Mouse (Mus musculus) bone marrow, adult 2 months (tissue): ENCODE results near the gene Rgs10. TPM values are rescaled to one million over a fixed set of nuclear protein-coding genes. Genes with fewer than 3 reads are reported as not detected.

Source experiments
- H3K27ac ChIP-seq: fragments of 200-500 bp; 2 replicates; pipeline ENCODE4 v1.5.1; 2012; ENCODE audit warnings: low read depth, mild to moderate bottlenecking, control low read depth, inconsistent platforms, low read length; ENCODE audit not compliant: control insufficient read depth, poor library complexity, insufficient read depth
- H3K4me1 ChIP-seq: fragments of 200-500 bp; 2 replicates; pipeline ENCODE4 v1.6.1; 2011; ENCODE audit warnings: low read length; ENCODE audit not compliant: control insufficient read depth, insufficient read depth
- H3K4me3 ChIP-seq: fragments of 200-500 bp; replicated peaks from 2 replicates; pipeline ENCODE3; 2011; ENCODE audit warnings: mild to moderate bottlenecking, low read depth, low read length, control low read depth; ENCODE audit not compliant: control insufficient read depth
- CTCF ChIP-seq: fragments of 200-500 bp; IDR thresholded peaks from 2 replicates; pipeline ENCODE4 v1.5.1; 2011; ENCODE audit warnings: low read length, control low read depth; ENCODE audit not compliant: control insufficient read depth, insufficient read depth
- POLR2A ChIP-seq: fragments of 200-500 bp; IDR thresholded peaks from 2 replicates; pipeline ENCODE4 v1.6.1; 2011; ENCODE audit warnings: low read depth, mild to moderate bottlenecking, control low read depth, low read length, borderline replicate concordance; ENCODE audit not compliant: control insufficient read depth
- WGBS: fragments of 180-500 bp; shearing (Covaris S2); methylation state at CpG from one replicate; pipeline ENCODE4 v1.1.7; 2018; 5-methylcytosine and 5-hydroxymethylcytosine counted together
- polyA plus RNA-seq: library from polyadenylated mRNA; stranded (reverse); fragments of >200 nt; gene quantifications from 2 replicates; pipeline ENCODE4 v1.2.4, GENCODE M21; 2011; ENCODE audit warnings: low replicate concordance; ENCODE audit not compliant: missing spikeins, insufficient read depth, insufficient read length

Rgs10 gene
- polyA plus RNA-seq, 1 experiment: 118 TPM

- Histone ChIP-seq H3K27ac (no peak overlapping the region), H3K4me3 (no peak overlapping the region), H3K4me1 (peaks cover 1% of the 10 kb centered on the region; the same call in 1 of the 2 replicates)
- TF ChIP-seq CTCF (no peak), POLR2A (no peak)
- 80% methylated on average over 6 of the region's 6 CpGs for WGBS
These were observed 15.0 kb downstream of the Rgs10 start for GRCm38 (mm10) chr7:128403586-128403985.

DNA sequence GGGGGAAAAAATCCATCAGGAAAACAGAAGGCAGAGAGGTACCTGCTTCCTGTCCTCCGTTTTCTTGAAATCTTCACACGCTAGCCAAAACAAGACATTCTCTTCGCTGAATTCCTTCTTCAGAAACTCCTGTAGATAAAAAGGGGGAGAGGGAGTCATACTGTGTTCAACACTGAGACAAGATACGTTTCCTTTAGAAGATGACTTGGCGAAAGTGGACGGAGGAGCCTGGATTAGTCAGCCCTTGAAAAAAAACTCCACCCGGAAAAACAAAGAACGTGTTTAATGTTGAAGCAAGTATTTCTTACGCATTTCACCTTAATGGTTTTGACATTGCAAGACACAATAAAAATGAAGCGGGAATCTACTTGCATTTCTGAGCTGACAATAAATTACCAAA is 15.4 kb downstream of the Rgs10 start:
- H3K27ac ChIP-seq: no peak overlapping the region
- peaks cover 5% of the 10 kb centered on the region for H3K4me1 ChIP-seq
- TF ChIP-seq POLR2A (no peak), CTCF (no peak)
- H3K4me3 ChIP-seq: no peak overlapping the region
- 64% methylated on average over 10 of the region's 10 CpGs for WGBS

DNA sequence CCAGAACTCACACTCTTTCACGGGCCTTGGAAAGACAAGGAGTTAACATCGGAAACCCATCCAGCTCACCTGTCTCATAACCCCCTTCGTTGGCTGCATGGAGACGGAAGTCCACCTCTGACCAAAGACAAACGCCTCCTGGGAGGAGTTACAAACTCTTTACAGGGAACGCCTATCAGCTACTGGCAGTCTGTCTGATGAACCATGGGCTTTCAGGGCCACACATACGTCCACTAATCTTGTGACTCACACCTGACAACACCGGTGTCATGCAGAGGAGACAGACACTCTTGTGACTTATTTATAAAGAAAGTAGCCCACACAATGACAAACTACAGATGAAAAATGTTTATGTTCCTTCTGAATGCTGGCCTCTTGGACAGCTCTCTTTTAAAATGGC is 16.0 kb downstream of the Rgs10 start:
- WGBS: 80% methylated on average over 8 of the region's 8 CpGs
- Histone ChIP-seq H3K4me3 (no peak overlapping the region), H3K27ac (no peak overlapping the region), H3K4me1 (peaks cover 6% of the 10 kb centered on the region)
- no peak for TF ChIP-seq POLR2A
- no peak for TF ChIP-seq CTCF

- WGBS: 10% methylated on average over 4 of the region's 4 CpGs
- H3K4me3 ChIP-seq: no peak overlapping the region
- TF ChIP-seq CTCF (no peak), POLR2A (no peak)
- H3K4me1 ChIP-seq: peaks cover 8% of the 10 kb centered on the region
- H3K27ac ChIP-seq: no peak overlapping the region
These were observed 19.9 kb downstream of the Rgs10 start for GRCm38 (mm10) chr7:128398664-128399063.

- 62% methylated on average over 2 of the region's 2 CpGs for WGBS
- TF ChIP-seq CTCF (no peak), POLR2A (no peak)
- Histone ChIP-seq H3K4me1 (peaks cover 10% of the 10 kb centered on the region), H3K27ac (no peak overlapping the region), H3K4me3 (no peak overlapping the region)
These were observed 21.5 kb downstream of the Rgs10 start for GRCm38 (mm10) chr7:128397066-128397465.

DNA sequence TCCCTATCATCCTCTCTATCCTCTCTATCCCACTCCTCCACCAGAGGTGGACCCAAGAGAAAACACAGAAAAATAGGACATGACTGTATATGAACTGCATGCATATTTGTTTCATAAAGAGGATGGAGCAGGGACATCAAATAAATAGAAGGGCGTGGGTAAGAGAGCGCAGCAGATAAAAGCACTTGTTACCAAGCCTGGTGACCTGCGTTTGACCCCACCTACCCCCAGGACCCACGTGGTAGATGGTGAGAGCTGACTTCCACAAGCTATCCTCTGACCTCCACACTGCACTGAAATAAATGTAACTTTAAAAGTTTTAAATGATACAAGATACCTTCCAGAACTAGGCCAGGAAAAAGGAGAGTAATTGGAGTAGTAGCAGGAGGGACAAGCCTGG is 24.8 kb downstream of the Rgs10 start:
- 51% methylated on average over 4 of the region's 4 CpGs for WGBS
- TF ChIP-seq POLR2A (no peak), CTCF (no peak)
- H3K4me1 ChIP-seq: peaks cover 16% of the 10 kb centered on the region
- no peak overlapping the region for H3K4me3 ChIP-seq
- H3K27ac ChIP-seq: no peak overlapping the region

DNA sequence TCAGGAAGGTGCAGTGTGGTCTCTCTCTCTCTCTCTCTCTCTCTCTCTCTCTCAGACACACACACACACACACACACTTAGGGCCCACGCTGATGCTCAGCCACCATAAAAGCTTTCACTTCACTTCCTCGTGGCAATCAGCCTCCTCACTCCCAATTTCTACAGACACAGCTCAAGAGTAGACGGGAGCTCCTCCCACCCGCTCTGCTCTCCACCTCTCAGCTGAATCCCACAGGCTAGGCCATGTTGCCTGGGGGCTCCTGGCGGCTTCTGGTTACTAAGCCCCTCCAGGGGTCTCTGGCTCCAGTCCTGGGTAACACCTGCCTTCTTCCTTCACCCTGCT is 25.6 kb downstream of the Rgs10 start:
- peaks cover 11% of the 10 kb centered on the region for H3K4me1 ChIP-seq
- TF ChIP-seq POLR2A: no peak
- TF ChIP-seq CTCF: no peak
- 11% methylated on average over 5 of the region's 5 CpGs for WGBS
- H3K27ac ChIP-seq: peak overlapping the region; percentile 68
- H3K4me3 ChIP-seq: no peak overlapping the region

DNA sequence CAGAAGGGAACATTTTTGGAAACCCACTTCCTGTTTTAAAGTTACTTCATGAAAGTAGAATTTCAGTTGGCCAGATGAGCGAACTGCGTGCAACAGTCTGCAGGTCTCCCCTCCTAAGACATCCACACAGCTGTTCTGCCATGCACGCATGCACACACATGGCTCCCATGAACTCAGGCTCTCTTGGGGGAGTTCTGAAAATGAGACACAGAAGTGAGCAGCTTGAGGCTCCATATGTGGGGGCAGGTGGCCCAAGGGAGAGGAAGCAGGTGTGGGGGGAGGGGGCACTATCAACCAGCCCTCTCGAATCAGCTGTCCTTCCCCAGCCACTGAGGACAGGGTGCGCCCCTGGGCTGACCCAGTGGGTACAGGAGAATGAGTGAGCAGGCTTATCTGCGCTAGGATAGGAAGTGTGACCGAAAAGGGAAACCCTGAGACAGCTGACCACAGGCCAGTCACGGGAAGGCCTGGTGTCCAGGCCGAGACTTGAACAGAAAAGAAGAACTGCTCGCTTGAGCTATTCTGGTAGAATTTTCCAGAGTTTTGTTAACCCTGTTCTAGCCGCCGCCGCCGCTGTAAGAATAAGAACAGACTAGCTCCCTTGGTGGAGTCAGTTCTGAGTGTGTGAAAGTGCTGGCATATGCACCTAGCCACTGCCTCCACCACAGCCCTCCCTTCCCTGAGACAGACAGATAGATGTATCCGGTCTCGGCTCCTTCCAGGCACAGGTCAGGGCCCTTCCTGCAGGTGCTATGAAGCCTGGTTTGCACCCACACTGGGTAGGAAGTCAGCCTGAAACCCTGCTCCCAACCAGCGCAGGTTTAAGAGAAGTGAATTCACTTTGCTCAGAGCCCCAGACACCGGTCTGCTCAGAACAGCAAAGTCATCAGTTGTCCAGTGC is 26.2 kb downstream of the Rgs10 start:
- Histone ChIP-seq H3K4me1 (peaks cover 11% of the 10 kb centered on the region), H3K27ac (peak overlapping the region; percentile 68), H3K4me3 (no peak overlapping the region)
- WGBS: 5% methylated on average over 18 of the region's 18 CpGs
- TF ChIP-seq CTCF: no peak
- TF ChIP-seq POLR2A: 0 out of 2 replicates have a peak, but pooled peaks have one; percentile 19

DNA sequence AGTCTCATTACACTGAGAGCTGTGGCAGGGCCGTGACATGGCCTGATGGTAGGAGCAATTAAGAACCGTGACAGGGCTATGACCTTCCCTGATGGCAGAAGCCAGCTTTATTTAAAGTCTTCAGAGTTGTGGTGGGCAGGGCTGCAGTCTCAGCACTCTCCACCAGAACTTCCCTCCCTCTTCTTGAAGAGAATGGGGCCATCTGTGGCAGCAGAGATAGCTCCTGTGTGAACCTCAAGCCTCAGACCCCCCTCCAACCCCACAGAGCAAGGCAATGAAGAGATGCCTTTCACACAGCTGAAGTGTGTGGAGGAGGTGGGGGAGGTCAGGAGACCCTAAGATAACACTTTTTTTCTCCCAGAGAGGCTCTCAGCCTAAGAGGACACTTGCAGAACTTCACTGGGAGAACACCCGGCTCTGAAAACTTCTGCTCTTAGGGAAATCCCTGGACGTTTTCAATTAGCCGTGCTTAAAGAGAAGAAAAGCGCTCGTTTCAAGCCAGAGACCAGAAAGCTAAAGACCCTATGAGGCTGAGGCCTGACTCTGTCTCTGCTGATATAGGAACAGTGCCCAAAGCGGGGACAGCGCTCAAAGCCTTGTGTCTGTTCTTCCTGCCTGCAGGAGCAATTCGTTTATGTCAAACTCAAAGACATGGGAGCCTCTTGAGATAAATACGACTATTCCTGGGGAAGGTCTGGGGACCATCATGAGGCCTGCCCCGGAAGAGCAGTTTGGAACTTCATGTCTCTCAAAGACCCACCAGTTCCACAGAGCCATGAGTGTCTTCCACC is 27.1 kb downstream of the Rgs10 start:
- WGBS: 24% methylated on average over 12 of the region's 12 CpGs
- peak overlapping the region; percentile 46 for H3K27ac ChIP-seq
- no peak overlapping the region for H3K4me3 ChIP-seq
- TF ChIP-seq CTCF: no peak
- TF ChIP-seq POLR2A: no peak
- H3K4me1 ChIP-seq: peaks cover 11% of the 10 kb centered on the region
